7 mouse cellular contexts compared by ENCODE assay signal in the genomic region with DNA sequence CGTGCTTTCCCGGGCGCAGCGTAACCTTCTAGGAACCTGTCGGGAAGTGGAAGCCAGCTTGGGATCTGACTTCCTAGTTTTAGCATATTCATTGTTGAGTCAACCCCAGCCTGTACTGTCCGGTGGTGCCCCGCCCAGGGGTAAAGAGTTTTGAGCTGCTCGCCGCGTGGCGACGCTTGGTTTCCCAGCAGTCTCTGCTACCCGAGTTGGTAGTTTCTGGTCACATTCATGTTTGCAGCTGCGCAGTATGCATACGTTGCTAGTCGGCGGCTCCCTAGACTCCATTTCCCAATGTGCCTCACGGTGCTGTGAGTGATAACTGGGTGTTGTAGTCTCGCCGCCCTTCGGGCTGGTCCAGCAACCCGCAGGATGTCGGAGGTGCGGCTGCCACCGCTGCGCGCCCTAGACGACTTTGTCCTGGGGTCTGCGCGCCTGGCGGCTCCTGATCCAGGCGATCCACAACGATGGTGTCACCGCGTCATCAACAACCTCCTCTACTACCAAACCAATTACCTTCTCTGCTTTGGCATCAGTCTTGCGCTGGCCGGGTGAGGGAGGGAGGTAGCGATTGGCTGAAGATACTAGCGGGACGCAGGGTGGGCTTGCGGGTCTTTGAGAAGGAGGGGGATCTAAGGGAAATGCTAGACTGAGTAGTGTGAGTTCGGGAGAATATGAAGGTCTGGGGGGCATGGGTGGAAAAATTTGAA. TPM values are rescaled to one million over a fixed set of nuclear protein-coding genes. Genes with fewer than 3 reads are reported as not detected.
DNase-seq lines count a peak whose midpoint lies in the region; ATAC-seq and TF ChIP-seq lines count a peak whose summit lies in the region.

Praf2 (plus strand) TSS at position 225 of the 707 bp plus-strand sequence.

- no peak for TF ChIP-seq CTCF in cortical plate, adult 2 months (IDR thresholded peaks at IDR 0.05; ENCODE audit: extremely low read depth, insufficient read depth, low read length)

- no peak within 1 kb of the TSS; the same call in 1 of the 2 replicates for H3K27ac ChIP-seq in cortical plate, adult 2 months (ENCODE audit: insufficient read depth, low read length)

- H3K4me3 ChIP-seq in cortical plate, adult 2 months (ENCODE audit: insufficient read depth, low read length), result peak within 1 kb of the TSS; percentile 76

- TF ChIP-seq POLR2A in cortical plate, adult 2 months (IDR thresholded peaks at IDR 0.05; ENCODE audit: extremely low read depth, insufficient read depth, low read length), result no peak

- DNase-seq in adipocyte (ENCODE audit: low spot score), result peak; percentile 93
- peak; percentile 51 for DNase-seq in gastrocnemius, postnatal 10 days
- peak; percentile 77 to 83 for DNase-seq in left cerebral cortex, postnatal 10 days (ENCODE audit: extremely low spot score in 1 of 2, low spot score in 2 of 2)
- DNase-seq in right cerebral cortex, postnatal 25 days, result peak; percentile 82

- intact Hi-C loops in left cerebral cortex, postnatal 10 days (cut with DNase I), result no loop called here

- H3K4me1 ChIP-seq in cortical plate, adult 2 months (ENCODE audit: control insufficient read depth, insufficient read depth, low read length), result no peaks in the 10 kb centered on the region

- peak; percentile 98 for ATAC-seq in inflammation-experienced regulatory T-cells, adult 6 months
- peak; percentile 96 for ATAC-seq in megakaryocyte-erythroid progenitor cell, adult 5-6 weeks (replicated peaks; ENCODE audit: low FRiP score, low TSS enrichment, poor library complexity, severe bottlenecking)

RNA-seq across cellular contexts. Expression of gene Praf2, which starts in this region (rescaled TPM):
- 131 and 135 TPM in 2 replicates for polyA plus RNA-seq in cortical plate, adult 2 months (2012; rRNA removed)
- 10 to 100 TPM in 1 of 2 experiments, 1 to 10 TPM in 1; 8.5 to 12.5 TPM for total RNA-seq in gastrocnemius, postnatal 10 days (2021)
- polyA plus RNA-seq in inflammation-experienced regulatory T-cells, adult 6 months (2017; shearing (Covaris generic)), result 10 to 100 TPM; 33.2 to 42.0 (median 41.3) TPM
- total RNA-seq in left cerebral cortex, postnatal 10 days (2021), result 100 to 1,000 TPM in 1 of 2 experiments, 10 to 100 TPM in 1; 97.3 to 105 TPM
- total RNA-seq in megakaryocyte-erythroid progenitor cell, adult 5-6 weeks (2014; fragmentation: Nextera tagmentation), result 4.9 and 8.1 TPM in 2 replicates
- total RNA-seq in megakaryocyte-erythroid progenitor cell, adult 5-6 weeks (2017), result 1.4 and 6.6 TPM in 2 replicates

Comparison
In these comparisons a context has a peak if more than half of its experiments do, and no peak if none do; other contexts are left out.
1. RNA of gene Praf2 (total RNA-seq): 97.3 to 105 TPM in left cerebral cortex, postnatal 10 days; 8.5 to 12.5 TPM in gastrocnemius, postnatal 10 days and 1.4 to 8.1 TPM in megakaryocyte-erythroid progenitor cell, adult 5-6 weeks; every median in the first group is over 4 times any median in the second.
2. Peak in every context shown above with its lines, with median percentiles within 50 percentile points of each other: DNase-seq.